Mouse (Mus musculus): ENCODE results near the gene Stub1.

- TF ChIP-seq CTCF (IDR thresholded peaks at IDR 0.05; ENCODE audit: low read depth) (no peak), EP300 (IDR thresholded peaks at IDR 0.05; ENCODE audit: low read depth) (no peak)
These were observed 36.8 kb upstream of the Stub1 start for GRCm38 (mm10) chr17:25869954-25870353.
